Mouse (Mus musculus) testis, adult 2 months (tissue): ENCODE data around the gene Rsu1. TPM values are rescaled to one million over a fixed set of nuclear protein-coding genes. Genes with fewer than 3 reads are reported as not detected.

Source experiments
- H3K27ac ChIP-seq: fragments of 200-500 bp; 2 replicates; pipeline ENCODE4 v1.5.1; 2012; ENCODE audit warnings: low read depth, low read length; ENCODE audit not compliant: control insufficient read depth, insufficient read depth
- H3K27me3 ChIP-seq: fragments of 200-500 bp; 2 replicates; pipeline ENCODE4 v1.6.1; 2012; ENCODE audit warnings: mild to moderate bottlenecking, low read length, moderate library complexity; ENCODE audit not compliant: control insufficient read depth, insufficient read depth
- H3K36me3 ChIP-seq: fragments of 200-500 bp; 2 replicates; pipeline ENCODE4 v1.6.1; 2012; ENCODE audit warnings: mild to moderate bottlenecking, low read length; ENCODE audit not compliant: control insufficient read depth, insufficient read depth
- H3K4me1 ChIP-seq: fragments of 200-500 bp; 2 replicates; pipeline ENCODE4 v1.6.1; 2012; ENCODE audit warnings: low read length; ENCODE audit not compliant: control insufficient read depth, insufficient read depth
- H3K4me3 ChIP-seq: fragments of 200-500 bp; 2 replicates; pipeline ENCODE4 v1.5.1; 2012; ENCODE audit warnings: low read depth, mild to moderate bottlenecking, low read length, moderate library complexity, mixed read lengths; ENCODE audit not compliant: control insufficient read depth
- CTCF ChIP-seq: fragments of 200-500 bp; IDR thresholded peaks from 2 replicates; pipeline ENCODE4 v1.5.1; 2012; ENCODE audit warnings: low read depth, mild to moderate bottlenecking, inconsistent platforms, low read length, moderate library complexity; ENCODE audit not compliant: control insufficient read depth, insufficient read depth, insufficient replicate concordance
- POLR2A ChIP-seq: fragments of 200-500 bp; IDR thresholded peaks from 2 replicates; pipeline ENCODE4 v1.6.1; 2012; ENCODE audit warnings: low read depth, mild to moderate bottlenecking, inconsistent platforms, low read length, moderate library complexity; ENCODE audit not compliant: control insufficient read depth
- polyA plus RNA-seq: library from polyadenylated mRNA; depleted of rRNA; stranded (reverse); fragments of >200 nt; gene quantifications from 2 replicates; pipeline ENCODE4 v1.2.3, GENCODE M21; 2012

The Rsu1 gene
- polyA plus RNA-seq, 1 experiment: 11.7 TPM

- Histone ChIP-seq H3K36me3 (no peaks in the 10 kb centered on the region), H3K4me3 (peak overlapping the region; percentile 96), H3K27ac (peak overlapping the region; percentile 8; the same call in 1 of the 2 replicates), H3K27me3 (no peaks in the 10 kb centered on the region), H3K4me1 (no peaks in the 10 kb centered on the region; the same call in 1 of the 2 replicates)
- TF ChIP-seq CTCF: no peak
- TF ChIP-seq POLR2A: no peak
Measured at GRCm38 (mm10) chr2:13270736-13271135, 479 bp downstream of the Rsu1 start.

DNA sequence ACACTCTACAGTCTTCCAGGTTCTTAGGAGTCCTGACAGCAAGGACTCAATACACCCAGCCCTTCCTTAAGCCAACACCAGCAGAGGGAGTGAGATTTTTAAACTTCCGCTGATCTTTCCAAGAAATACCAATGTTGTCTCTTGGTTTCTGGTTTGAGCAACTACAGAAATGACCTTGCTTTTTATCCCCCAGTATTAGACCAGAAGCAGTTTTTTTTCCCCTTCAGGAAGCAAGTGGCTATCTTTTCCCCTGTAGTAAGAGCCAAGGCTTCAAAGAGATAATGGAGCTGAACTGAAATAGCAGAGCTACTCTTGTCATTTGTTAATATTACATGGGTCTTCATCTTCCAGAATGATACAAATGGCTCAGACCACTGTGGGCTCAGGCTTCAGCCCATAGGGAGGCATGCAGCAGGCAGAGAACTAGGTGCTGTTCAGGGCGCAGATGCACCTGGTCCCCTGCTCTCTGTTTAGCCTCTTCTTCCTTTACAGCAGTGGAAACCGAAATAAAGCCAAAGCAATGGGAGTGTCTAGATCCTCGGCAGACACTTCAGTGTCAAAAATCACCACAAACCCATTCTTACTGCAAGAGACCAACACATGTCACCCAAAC lies 2.4 kb downstream of the Rsu1 start:
- H3K36me3 ChIP-seq: no peaks in the 10 kb centered on the region
- TF ChIP-seq CTCF (no peak), POLR2A (no peak)
- no peaks in the 10 kb centered on the region; the same call in 1 of the 2 replicates for H3K4me1 ChIP-seq

DNA sequence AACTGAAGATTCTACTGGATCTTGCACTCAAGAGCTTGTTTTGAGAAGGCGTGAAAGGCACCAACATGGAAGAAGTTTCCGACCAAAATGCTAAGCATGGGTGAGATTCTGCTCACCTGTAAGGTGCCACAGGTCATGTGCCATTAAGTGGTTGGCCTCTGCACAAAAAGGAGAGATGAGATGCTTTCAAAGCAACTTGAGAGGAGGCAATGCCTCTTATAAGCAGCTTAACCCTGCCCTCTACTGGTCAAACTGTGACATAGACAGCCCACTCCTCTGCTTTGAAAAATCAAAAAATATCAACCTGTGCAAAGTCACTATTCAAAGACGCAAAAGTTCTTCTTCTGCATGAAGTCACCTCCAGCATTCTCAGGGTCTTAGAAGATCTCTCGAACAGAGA lies 6.3 kb downstream of the Rsu1 start:
- Histone ChIP-seq H3K27me3 (no peaks in the 10 kb centered on the region), H3K4me3 (no peak overlapping the region), H3K4me1 (no peaks in the 10 kb centered on the region), H3K36me3 (no peaks in the 10 kb centered on the region), H3K27ac (no peak overlapping the region)
- TF ChIP-seq CTCF (peak; percentile 13; the same call in 1 of the 2 replicates), POLR2A (no peak)

More for the DNA sequence above, 2.4 kb downstream of the Rsu1 start:
- Histone ChIP-seq H3K4me3 (no peak overlapping the region), H3K27ac (no peak overlapping the region), H3K27me3 (no peaks in the 10 kb centered on the region)

DNA sequence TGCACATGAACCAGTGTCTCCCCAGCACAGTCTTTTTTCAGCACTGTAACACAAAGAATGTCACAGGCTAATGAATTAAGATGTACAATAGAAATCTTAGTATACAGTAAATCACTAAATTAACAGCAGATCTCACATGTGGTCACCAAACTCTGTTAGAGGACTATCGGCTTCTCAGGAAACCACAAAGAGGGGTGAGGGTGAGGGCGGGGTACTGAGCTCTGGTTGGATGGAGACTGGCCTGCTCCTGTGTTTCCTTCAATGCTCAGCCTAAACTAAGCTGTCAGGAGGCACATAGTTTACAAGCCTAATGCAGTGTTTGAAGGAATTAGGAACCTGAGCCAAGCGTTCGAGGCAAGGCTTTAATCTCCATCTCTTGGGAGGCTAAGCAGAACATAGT lies 8.1 kb downstream of the Rsu1 start:
- TF ChIP-seq POLR2A (no peak), CTCF (no peak)

GRCm38 (mm10) chr2:13258606-13259005 lies 12.6 kb downstream of the Rsu1 start:
- Histone ChIP-seq H3K4me3 (no peak overlapping the region), H3K36me3 (no peaks in the 10 kb centered on the region), H3K27me3 (no peaks in the 10 kb centered on the region), H3K27ac (no peak overlapping the region), H3K4me1 (no peaks in the 10 kb centered on the region)
- TF ChIP-seq CTCF: no peak
- no peak for TF ChIP-seq POLR2A

More for the DNA sequence above, 8.1 kb downstream of the Rsu1 start:
- Histone ChIP-seq H3K4me1 (no peaks in the 10 kb centered on the region), H3K36me3 (no peaks in the 10 kb centered on the region), H3K27ac (no peak overlapping the region), H3K4me3 (no peak overlapping the region), H3K27me3 (no peaks in the 10 kb centered on the region)

DNA sequence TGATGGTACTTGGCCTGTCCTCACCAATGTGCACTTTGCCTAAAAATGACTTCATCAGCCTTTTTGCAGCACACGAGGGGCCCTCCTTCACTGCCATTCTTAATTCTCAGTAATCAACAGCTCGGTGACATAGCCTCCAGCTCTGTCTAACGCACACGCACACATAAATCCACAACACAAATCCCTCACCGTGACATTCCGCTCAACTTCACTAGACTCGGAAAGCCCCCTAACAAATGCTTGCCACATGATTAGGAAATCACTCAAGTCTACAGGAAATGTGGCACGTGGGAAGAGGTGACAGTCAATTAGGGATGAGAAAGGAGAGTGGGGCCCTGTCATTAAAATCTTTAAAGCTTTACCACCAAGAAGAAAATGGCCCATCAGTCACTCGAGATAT lies 30.5 kb downstream of the Rsu1 start:
- Histone ChIP-seq H3K4me3 (no peak overlapping the region), H3K27me3 (no peaks in the 10 kb centered on the region), H3K27ac (no peak overlapping the region), H3K4me1 (no peaks in the 10 kb centered on the region), H3K36me3 (no peaks in the 10 kb centered on the region)
- TF ChIP-seq CTCF: no peak
- TF ChIP-seq POLR2A: no peak

- Histone ChIP-seq H3K4me3 (no peak overlapping the region), H3K27me3 (no peaks in the 10 kb centered on the region), H3K4me1 (no peaks in the 10 kb centered on the region), H3K36me3 (no peaks in the 10 kb centered on the region), H3K27ac (no peak overlapping the region)
- TF ChIP-seq CTCF: peak; percentile 11; the same call in 1 of the 2 replicates
- no peak for TF ChIP-seq POLR2A
Measured at GRCm38 (mm10) chr2:13237140-13237901, 33.9 kb downstream of the Rsu1 start.

DNA sequence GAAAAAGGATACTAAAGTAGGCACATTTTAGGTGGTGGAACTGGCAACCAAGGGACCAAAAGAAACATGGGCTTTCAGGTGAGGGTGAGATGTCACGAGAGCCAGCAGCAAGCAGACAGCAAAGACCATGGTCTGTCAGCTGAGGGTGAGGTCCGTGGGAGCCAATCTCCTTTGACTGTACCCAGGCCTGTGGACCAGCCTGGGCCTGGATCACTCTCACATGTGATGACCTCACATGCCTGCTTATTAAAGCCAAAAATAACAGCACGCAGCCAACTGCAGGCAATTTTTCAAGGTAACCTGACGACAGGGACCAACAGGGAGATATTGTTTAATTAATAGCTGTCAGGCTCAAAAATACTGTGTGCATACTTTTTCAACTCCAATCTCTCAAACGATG lies 35.5 kb downstream of the Rsu1 start:
- H3K27ac ChIP-seq: no peak overlapping the region
- no peak for TF ChIP-seq CTCF
- TF ChIP-seq POLR2A: no peak
- no peaks in the 10 kb centered on the region for H3K36me3 ChIP-seq
- H3K4me1 ChIP-seq: no peaks in the 10 kb centered on the region
- H3K27me3 ChIP-seq: no peaks in the 10 kb centered on the region
- no peak overlapping the region for H3K4me3 ChIP-seq
